Mouse (Mus musculus) T-cell, adult 2 months (primary cell): ENCODE measurements around the gene Smarcad1.

Experiments
- DNase-seq: peaks from one replicate; pipeline ENCODE4 v3.0.0; 2022; ENCODE audit warnings: low spot score

Gene Smarcad1

GRCm38 (mm10) chr6:65114902-65115301, 72.5 kb downstream of the Smarcad1 start:
- DNase-seq, result no peak

- no peak for DNase-seq
These were observed 75.2 kb downstream of the Smarcad1 start for GRCm38 (mm10) chr6:65117540-65117939.

GRCm38 (mm10) chr6:65126074-65126726, 83.8 kb downstream of the Smarcad1 start:
- peak; percentile 58 for DNase-seq

GRCm38 (mm10) chr6:65132376-65132775, 90.0 kb downstream of the Smarcad1 start:
- DNase-seq, result no peak

GRCm38 (mm10) chr6:65137802-65138201, 95.4 kb downstream of the Smarcad1 start:
- no peak for DNase-seq

- no peak for DNase-seq
These were observed 95.9 kb downstream of the Smarcad1 start for GRCm38 (mm10) chr6:65138243-65138642.

GRCm38 (mm10) chr6:65140082-65140749, 97.8 kb downstream of the Smarcad1 start:
- peak; percentile 26 for DNase-seq

GRCm38 (mm10) chr6:65140750-65141243, 98.4 kb downstream of the Smarcad1 start:
- DNase-seq, result peak; percentile 52

- DNase-seq, result no peak
These were observed 99.9 kb downstream of the Smarcad1 start for GRCm38 (mm10) chr6:65142316-65142715.

GRCm38 (mm10) chr6:65144621-65145205, 102.3 kb downstream of the Smarcad1 start, which contains the start of gene Hpgds:
TSS of gene Hpgds (minus strand) at chr6:65144908.
- peak; percentile 91 for DNase-seq

- no peak for DNase-seq
These were observed 104.0 kb downstream of the Smarcad1 start for GRCm38 (mm10) chr6:65146363-65146762.

- DNase-seq, result no peak
These were observed 108.3 kb downstream of the Smarcad1 start for GRCm38 (mm10) chr6:65150703-65151102.

GRCm38 (mm10) chr6:65153570-65153969, 111.2 kb downstream of the Smarcad1 start:
- no peak for DNase-seq

- DNase-seq, result no peak
These were observed 114.7 kb downstream of the Smarcad1 start for GRCm38 (mm10) chr6:65157042-65157441.

- no peak for DNase-seq
These were observed 117.1 kb downstream of the Smarcad1 start for GRCm38 (mm10) chr6:65159381-65159942.

GRCm38 (mm10) chr6:65164137-65164536, 121.8 kb downstream of the Smarcad1 start:
- no peak for DNase-seq

GRCm38 (mm10) chr6:65164977-65165376, 122.6 kb downstream of the Smarcad1 start:
- no peak for DNase-seq
